Mouse (Mus musculus) liver, embryonic 14.5 days (tissue): ENCODE measurements around the gene Sema7a.

Experiments
- CTCF ChIP-seq: IDR thresholded peaks from 2 replicates; pipeline ENCODE4 v1.5.1; 2016; ENCODE audit warnings: antibody characterized with exemption, low read depth, control low read depth
- EP300 ChIP-seq: IDR thresholded peaks from 2 replicates; pipeline ENCODE4 v1.6.1; 2016; ENCODE audit warnings: antibody characterized with exemption, low read depth

- TF ChIP-seq CTCF (no peak), EP300 (no peak)
Observed at GRCm38 (mm10) chr9:57992781-57993591, 53.1 kb downstream of the Sema7a start.
